Mouse (Mus musculus): ENCODE results near the gene Olfr788. TPM values are rescaled to one million over a fixed set of nuclear protein-coding genes. Genes with fewer than 3 reads are reported as not detected.

The Olfr788 gene
- total RNA-seq, 1 experiment, result not detected

Other genes with a start within 250 kb of the Olfr788 start
- not detected in 2 replicates for gene Olfr774, start 234.8 kb upstream of the Olfr788 start, total RNA-seq (2012; rRNA removed)
- gene Olfr775, start 222.6 kb upstream of the Olfr788 start, total RNA-seq (2012; rRNA removed), result not detected in 2 replicates
- gene Olfr776, start 211.9 kb upstream of the Olfr788 start, total RNA-seq (2012; rRNA removed), result not detected in 2 replicates
- not detected in 2 replicates for gene Olfr777, start 199.5 kb upstream of the Olfr788 start, total RNA-seq (2012; rRNA removed)
- not detected in 2 replicates for gene Olfr780, start 152.9 kb upstream of the Olfr788 start, total RNA-seq (2012; rRNA removed)
- not detected in 2 replicates for gene Olfr781, start 142.1 kb upstream of the Olfr788 start, total RNA-seq (2012; rRNA removed)
- gene Olfr782, start 122.1 kb upstream of the Olfr788 start, total RNA-seq (2012; rRNA removed), result not detected in 2 replicates
- 0.21 and 0.22 TPM in 2 replicates for gene Olfr784, start 86.9 kb upstream of the Olfr788 start, total RNA-seq (2012; rRNA removed)
- gene Olfr785, start 65.6 kb upstream of the Olfr788 start, total RNA-seq (2012; rRNA removed), result not detected in 2 replicates
- gene Olfr786, start 43.7 kb upstream of the Olfr788 start, total RNA-seq (2012; rRNA removed), result not detected in 2 replicates
- 0.62 and 0.95 TPM in 2 replicates for gene Olfr787, start 9.1 kb upstream of the Olfr788 start, total RNA-seq (2012; rRNA removed)
- gene Olfr789, start 13.8 kb downstream of the Olfr788 start, total RNA-seq (2012; rRNA removed), result not detected in 2 replicates
- gene Olfr790, start 27.5 kb downstream of the Olfr788 start, total RNA-seq (2012; rRNA removed), result not detected in 2 replicates
- gene Olfr791, start 50.8 kb downstream of the Olfr788 start, total RNA-seq (2012; rRNA removed), result not detected in 2 replicates
- not detected in 2 replicates for gene Olfr792, start 68.2 kb downstream of the Olfr788 start, total RNA-seq (2012; rRNA removed)
- not detected in 2 replicates for gene Olfr794, start 96.7 kb downstream of the Olfr788 start, total RNA-seq (2012; rRNA removed)
- gene Olfr796, start 141.6 kb downstream of the Olfr788 start, total RNA-seq (2012; rRNA removed), result not detected in 2 replicates
- not detected in 2 replicates for gene Olfr798, start 156.9 kb downstream of the Olfr788 start, total RNA-seq (2012; rRNA removed)
- gene Olfr799, start 166.5 kb downstream of the Olfr788 start, total RNA-seq (2012; rRNA removed), result not detected in 2 replicates
- not detected in 2 replicates for gene Olfr800, start 186.7 kb downstream of the Olfr788 start, total RNA-seq (2012; rRNA removed)
- not detected in 2 replicates for gene Olfr801, start 202.9 kb downstream of the Olfr788 start, total RNA-seq (2012; rRNA removed)
- gene Olfr802, start 217.2 kb downstream of the Olfr788 start, total RNA-seq (2012; rRNA removed), result not detected in 2 replicates
- not detected in 2 replicates for gene Olfr803, start 223.3 kb downstream of the Olfr788 start, total RNA-seq (2012; rRNA removed)
- gene Olfr804, start 232.2 kb downstream of the Olfr788 start, total RNA-seq (2012; rRNA removed), result not detected in 2 replicates